Mouse (Mus musculus) hindbrain, postnatal 0 days (tissue): ENCODE results near the gene Sncg. TPM values are rescaled to one million over a fixed set of nuclear protein-coding genes. Genes with fewer than 3 reads are reported as not detected.

Experiments used
- ATAC-seq: fragments of 200-750 bp; cut with Nextera tagmentation; 2 replicates; pipeline ENCODE4 v1.8.0; 2017; ENCODE audit warnings: mild to moderate bottlenecking, moderate TSS enrichment, moderate library complexity
- DNase-seq: peaks from one replicate; pipeline ENCODE4 v3.0.0-alpha.2; 2015; ENCODE audit warnings: low spot score
- H3K27ac ChIP-seq: fragments of 300-500 bp; sonication (generic); 2 replicates; pipeline ENCODE4 v1.5.1; 2014; ENCODE audit warnings: mild to moderate bottlenecking
- H3K27me3 ChIP-seq: fragments of 300-500 bp; sonication (generic); 2 replicates; pipeline ENCODE4 v1.6.1; 2014; ENCODE audit warnings: low read length, mixed read lengths; ENCODE audit not compliant: insufficient read depth
- H3K36me3 ChIP-seq: fragments of 300-500 bp; sonication (generic); 2 replicates; pipeline ENCODE4 v1.6.1; 2014; ENCODE audit warnings: low read length, mixed read lengths; ENCODE audit not compliant: insufficient read depth
- H3K4me1 ChIP-seq: fragments of 300-500 bp; sonication (generic); 2 replicates; pipeline ENCODE4 v1.6.1; 2014; ENCODE audit warnings: antibody characterized with exemption, low read length, mixed read lengths; ENCODE audit not compliant: insufficient read depth
- H3K4me2 ChIP-seq: fragments of 300-500 bp; sonication (generic); 2 replicates; pipeline ENCODE4 v1.6.1; 2014; ENCODE audit warnings: low read depth, mild to moderate bottlenecking, low read length, moderate library complexity, mixed read lengths
- H3K4me3 ChIP-seq: fragments of 300-500 bp; sonication (generic); 2 replicates; pipeline ENCODE4 v1.5.1; 2014; ENCODE audit warnings: low read length
- H3K9ac ChIP-seq: fragments of 300-500 bp; sonication (generic); replicated peaks from 2 replicates; pipeline ENCODE4 v1.6.1; 2014; ENCODE audit warnings: mild to moderate bottlenecking, low read length, moderate library complexity, mixed read lengths
- H3K9me3 ChIP-seq: fragments of 300-500 bp; sonication (generic); 2 replicates; pipeline ENCODE4 v1.6.1; 2016; ENCODE audit warnings: low read length, mixed read lengths
- CTCF ChIP-seq: IDR thresholded peaks from 2 replicates; pipeline ENCODE4 v1.5.1; 2016; ENCODE audit warnings: antibody characterized with exemption, control low read depth, low read depth
- WGBS: fragments of 180-500 bp; shearing (Covaris S2); extraction: QIAGEN DNeasy Blood & Tissue Kit; methylation state at CpG from one replicate; pipeline ENCODE4 v1.1.7; 2014; 5-methylcytosine and 5-hydroxymethylcytosine counted together
- polyA plus RNA-seq: library from polyadenylated mRNA; unstranded; fragments of >200 nt; fragmentation: Nextera tagmentation; extraction: Ambion mirVana; gene quantifications from 2 replicates; pipeline ENCODE4 v1.2.1, GENCODE M21; 2015
- total RNA-seq: library from RNA; depleted of rRNA; stranded (reverse); fragments of >200 nt; gene quantifications from 2 replicates; pipeline ENCODE4 v1.2.3, GENCODE M21; 2014

Sncg gene
- total and polyA plus RNA-seq, 2 experiments from 2014 or later = 49.5 to 164 TPM

GRCm38 (mm10) chr14:34345771-34346566 lies 28.6 kb downstream of the Sncg start:
- DNase-seq (peak; percentile 42), ATAC-seq (peak; percentile 60)
- H3K9me3 ChIP-seq = no peaks in the 10 kb centered on the region
- peaks cover 25% of the 10 kb centered on the region for H3K36me3 ChIP-seq
- H3K27me3 ChIP-seq = no peaks in the 10 kb centered on the region
- TF ChIP-seq CTCF = peak; percentile 59
- no peak overlapping the region for H3K27ac ChIP-seq
- no peak overlapping the region for H3K9ac ChIP-seq
- H3K4me1 ChIP-seq = no peaks in the 10 kb centered on the region
- 69% methylated on average over 12 of the region's 12 CpGs for WGBS
- no peak overlapping the region for H3K4me3 ChIP-seq
- no peak overlapping the region for H3K4me2 ChIP-seq

- 71% methylated on average over 5 of the region's 5 CpGs for WGBS
- Histone ChIP-seq H3K4me3 (no peak overlapping the region), H3K4me1 (no peaks in the 10 kb centered on the region), H3K36me3 (peaks cover 39% of the 10 kb centered on the region), H3K9ac (no peak overlapping the region), H3K27ac (no peak overlapping the region), H3K9me3 (no peaks in the 10 kb centered on the region), H3K27me3 (no peaks in the 10 kb centered on the region), H3K4me2 (no peak overlapping the region)
- no peak; the same call in 1 of the 2 replicates for ATAC-seq
- peak; percentile 26 for DNase-seq
- no peak for TF ChIP-seq CTCF
These were observed 30.2 kb downstream of the Sncg start for GRCm38 (mm10) chr14:34344361-34344760.

- Histone ChIP-seq H3K27ac (no peak overlapping the region), H3K9me3 (no peaks in the 10 kb centered on the region), H3K4me2 (no peak overlapping the region), H3K4me3 (no peak overlapping the region), H3K4me1 (no peaks in the 10 kb centered on the region), H3K9ac (no peak overlapping the region), H3K36me3 (peaks cover 46% of the 10 kb centered on the region), H3K27me3 (no peaks in the 10 kb centered on the region)
- TF ChIP-seq CTCF = no peak
- DNase-seq (no peak), ATAC-seq (no peak)
- 91% methylated on average over 4 of the region's 4 CpGs for WGBS
These were observed 31.5 kb downstream of the Sncg start for GRCm38 (mm10) chr14:34343078-34343477.

DNA sequence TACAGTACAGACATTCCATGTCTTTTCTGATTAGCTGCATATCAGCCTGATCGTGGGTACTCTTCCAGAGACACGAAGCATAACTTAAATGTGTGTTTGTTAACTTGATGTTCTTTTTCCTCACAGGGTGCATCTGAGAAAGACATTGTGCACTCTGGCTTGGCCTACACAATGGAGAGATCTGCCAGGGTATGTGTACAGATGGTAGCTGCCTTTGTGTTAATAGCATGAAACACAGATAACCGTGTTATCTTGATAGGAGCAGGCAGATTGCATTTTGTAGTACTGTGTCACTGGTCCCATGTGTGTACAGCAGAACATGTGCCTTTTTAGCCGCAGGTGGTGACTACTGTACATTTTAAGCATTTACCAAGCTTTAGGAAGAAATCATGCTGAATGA lies 32.6 kb downstream of the Sncg start:
- H3K36me3 ChIP-seq = peaks cover 54% of the 10 kb centered on the region
- 78% methylated on average over 4 of the region's 4 CpGs for WGBS
- no peak overlapping the region for H3K27ac ChIP-seq
- no peak for DNase-seq
- no peaks in the 10 kb centered on the region for H3K9me3 ChIP-seq
- ATAC-seq = no peak
- H3K4me1 ChIP-seq = no peaks in the 10 kb centered on the region
- no peaks in the 10 kb centered on the region for H3K27me3 ChIP-seq
- TF ChIP-seq CTCF = no peak
- no peak overlapping the region for H3K4me3 ChIP-seq
- H3K9ac ChIP-seq = no peak overlapping the region
- no peak overlapping the region for H3K4me2 ChIP-seq

DNA sequence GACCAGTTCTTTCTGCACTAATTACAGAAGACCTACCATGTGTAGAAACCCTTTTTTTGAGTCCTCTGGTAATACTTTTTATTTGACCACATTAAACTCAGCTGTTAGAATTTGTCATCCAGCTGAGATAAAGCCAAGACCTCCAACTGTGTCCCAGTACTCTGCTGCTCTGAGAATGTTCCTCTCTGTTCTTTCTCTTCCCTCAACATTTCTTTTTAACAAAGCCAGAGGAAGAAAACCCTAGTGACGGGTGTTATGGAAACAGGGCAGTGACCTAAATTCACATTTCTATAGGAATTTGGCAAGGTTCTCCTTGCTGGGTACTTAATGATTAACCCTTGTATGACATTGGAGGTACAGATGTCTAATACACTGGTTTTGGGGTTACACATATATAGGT lies 35.1 kb downstream of the Sncg start:
- peaks cover 69% of the 10 kb centered on the region for H3K36me3 ChIP-seq

DNA sequence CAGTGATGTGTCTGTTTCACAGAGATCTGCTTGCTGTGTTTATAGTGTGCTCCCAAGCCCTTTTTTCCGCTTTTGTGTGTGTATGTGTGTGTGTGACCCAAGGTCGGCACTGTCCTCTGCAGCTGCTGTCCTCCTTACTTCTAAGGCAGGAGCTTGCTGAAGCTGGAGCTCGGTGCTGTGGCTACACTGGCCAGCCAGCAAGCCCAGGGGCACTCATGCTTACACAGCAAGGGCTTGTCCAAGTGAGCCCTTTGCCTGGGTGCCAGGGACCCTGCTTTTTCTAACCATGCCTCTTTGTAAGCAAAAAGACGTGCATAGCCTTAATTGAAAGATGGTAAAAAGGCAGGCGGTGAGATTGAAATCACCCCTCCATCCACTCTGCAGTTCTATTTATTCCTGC lies 42.1 kb downstream of the Sncg start:
- Histone ChIP-seq H3K4me1 (no peaks in the 10 kb centered on the region), H3K9me3 (no peaks in the 10 kb centered on the region), H3K4me3 (no peak overlapping the region), H3K36me3 (peaks cover 55% of the 10 kb centered on the region), H3K27ac (peak overlapping the region; percentile 62), H3K27me3 (no peaks in the 10 kb centered on the region), H3K9ac (no peak overlapping the region), H3K4me2 (no peak overlapping the region)
- ATAC-seq (peak; percentile 90), DNase-seq (peak; percentile 76)
- WGBS = 70% methylated on average over 5 of the region's 5 CpGs
- TF ChIP-seq CTCF = no peak

More for the DNA sequence above, 35.1 kb downstream of the Sncg start:
- no peak overlapping the region for H3K4me3 ChIP-seq
- no peak overlapping the region for H3K4me2 ChIP-seq
- H3K27ac ChIP-seq = peak overlapping the region; percentile 29; the same call in 1 of the 2 replicates
- no peaks in the 10 kb centered on the region for H3K4me1 ChIP-seq
- DNase-seq = peak; percentile 65
- no peak overlapping the region for H3K9ac ChIP-seq
- no peaks in the 10 kb centered on the region for H3K27me3 ChIP-seq
- TF ChIP-seq CTCF = no peak
- 39% methylated on average over 1 of the region's 1 CpGs for WGBS
- H3K9me3 ChIP-seq = no peaks in the 10 kb centered on the region
- peak; percentile 66 for ATAC-seq

DNA sequence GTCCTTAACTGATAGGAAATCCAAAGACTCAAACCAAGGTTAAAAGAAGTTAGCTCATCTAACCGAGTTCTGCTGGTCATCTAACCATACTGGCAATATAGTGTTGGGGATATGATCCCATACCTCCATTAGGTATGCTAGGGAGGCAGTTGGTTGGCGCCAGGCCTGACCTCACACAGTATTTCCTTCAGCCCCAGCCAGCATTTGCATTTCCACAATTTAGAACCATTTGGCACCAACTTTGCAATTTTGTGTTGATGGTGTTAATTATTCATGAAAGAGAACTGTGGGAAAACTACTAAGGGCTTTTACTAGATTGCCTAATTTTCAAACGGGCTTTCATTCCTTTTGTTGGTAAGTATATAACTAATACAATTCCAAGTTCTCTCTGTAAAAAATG lies 42.7 kb downstream of the Sncg start:
- Histone ChIP-seq H3K9ac (no peak overlapping the region), H3K27me3 (no peaks in the 10 kb centered on the region), H3K36me3 (peaks cover 52% of the 10 kb centered on the region), H3K9me3 (no peaks in the 10 kb centered on the region), H3K4me2 (no peak overlapping the region), H3K4me1 (no peaks in the 10 kb centered on the region), H3K4me3 (no peak overlapping the region), H3K27ac (peak overlapping the region; percentile 74)
- WGBS = 66% methylated on average over 3 of the region's 3 CpGs
- TF ChIP-seq CTCF = no peak
- ATAC-seq = peak; percentile 16; the same call in 1 of the 2 replicates
- peak; percentile 60 for DNase-seq
